Mouse (Mus musculus): ENCODE measurements at regions not wholly inside any gene's neighbourhood (a gene's known extent, or its start where the extent isn't known, plus 50 kb on each side); places are given as distances from the start of the nearest gene placed in this dataset.

DNA sequence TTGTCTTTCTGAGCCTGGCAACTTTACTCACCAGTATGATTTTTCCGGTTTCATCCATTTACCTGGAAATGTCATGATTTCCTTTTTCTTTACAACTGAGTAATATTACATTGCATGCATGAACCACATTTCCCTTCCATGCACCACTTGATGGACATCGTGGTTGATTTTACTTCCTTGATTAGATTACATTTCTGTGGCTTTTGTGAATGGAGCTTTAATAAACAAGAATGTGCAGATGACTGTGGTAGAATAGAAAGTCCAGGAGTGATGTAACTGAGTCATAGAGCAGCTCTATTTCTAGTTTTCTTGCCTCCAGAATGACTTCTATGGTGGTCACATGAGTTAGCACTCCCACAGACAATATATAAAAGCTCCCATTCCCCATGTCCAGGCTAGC, 75.2 kb downstream of the Chst2 start:
- DNase-seq (ENCODE audit: low read depth), result no peak

DNA sequence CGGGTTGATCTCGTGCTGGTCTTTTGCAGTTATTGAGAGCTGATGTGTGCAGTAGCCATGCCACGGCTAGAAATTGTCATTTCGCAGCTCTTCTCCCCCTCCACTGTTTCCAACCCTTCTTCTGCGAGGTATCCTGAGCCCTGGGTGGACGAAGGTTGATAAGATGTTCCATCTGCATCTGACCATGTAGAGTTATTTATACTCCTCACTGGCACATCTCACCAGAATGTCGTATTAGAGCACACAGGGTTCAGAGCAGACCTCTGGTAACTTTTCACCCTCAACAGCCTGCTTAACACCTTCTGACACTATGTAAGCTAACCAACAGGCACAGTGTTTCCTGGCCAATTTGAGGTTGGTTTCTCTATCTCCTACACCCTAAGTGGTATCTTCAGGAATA, 76.4 kb downstream of the Chst2 start:
- no peak for DNase-seq (ENCODE audit: low read depth)

DNA sequence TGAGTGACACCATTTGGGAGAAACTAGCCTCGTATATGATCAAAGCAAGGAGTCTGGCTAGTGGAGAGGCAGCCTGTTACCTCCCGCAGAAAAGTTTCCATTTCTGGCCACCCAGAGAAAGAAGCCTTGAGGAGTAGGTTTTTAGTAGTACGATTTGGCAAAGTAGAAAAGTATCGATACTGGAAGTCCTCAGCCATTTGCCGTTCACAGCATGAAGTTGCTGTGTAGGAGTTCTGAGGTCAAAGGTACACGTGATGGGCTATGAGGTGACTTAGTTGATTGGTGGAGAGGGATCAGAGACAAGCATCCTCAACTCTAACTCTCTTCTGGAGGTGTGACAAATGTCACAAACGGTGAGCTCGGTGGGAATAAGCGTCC, 77.5 kb downstream of the Chst2 start:
- DNase-seq (ENCODE audit: low read depth), result no peak

DNA sequence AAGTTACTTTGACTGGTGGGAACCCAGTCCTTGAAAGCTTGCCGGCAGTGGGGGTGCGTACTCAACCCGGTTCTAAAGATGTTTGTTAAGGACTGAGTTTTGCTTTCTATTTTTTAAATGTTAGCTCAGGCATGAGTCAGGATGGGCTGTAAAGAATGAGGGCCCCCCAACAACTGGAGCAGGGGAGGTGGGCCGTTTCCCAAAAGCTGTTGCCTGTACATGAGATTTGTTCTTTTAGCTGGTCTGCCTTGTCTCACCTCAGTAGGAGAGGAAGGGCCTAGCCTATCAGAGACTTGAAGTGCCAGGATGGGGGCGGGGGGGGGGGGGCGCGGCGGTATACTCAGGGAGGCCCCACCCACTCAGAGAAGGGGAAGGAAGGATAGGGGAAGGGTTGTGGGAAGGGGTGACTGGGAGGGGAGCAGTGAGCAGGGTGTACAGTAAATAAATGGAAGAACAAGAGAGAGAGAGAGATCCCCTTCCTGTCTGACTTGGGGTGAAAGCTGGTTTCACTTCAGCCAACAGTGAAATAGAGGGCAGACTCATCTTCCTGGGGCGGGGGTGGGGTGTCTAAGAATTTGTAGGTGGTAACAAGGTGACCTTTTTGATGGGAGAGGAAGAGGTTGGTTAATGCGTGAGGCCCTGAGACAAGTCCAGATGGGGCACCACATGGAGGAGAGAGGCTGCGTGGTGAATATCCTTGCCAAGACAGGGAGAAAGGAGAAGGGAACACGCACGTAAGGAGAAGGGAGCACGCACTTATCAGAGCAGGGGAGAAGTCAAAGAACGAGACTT, 78.1 kb downstream of the Chst2 start:
- peak; percentile 67 for DNase-seq (ENCODE audit: low read depth)

DNA sequence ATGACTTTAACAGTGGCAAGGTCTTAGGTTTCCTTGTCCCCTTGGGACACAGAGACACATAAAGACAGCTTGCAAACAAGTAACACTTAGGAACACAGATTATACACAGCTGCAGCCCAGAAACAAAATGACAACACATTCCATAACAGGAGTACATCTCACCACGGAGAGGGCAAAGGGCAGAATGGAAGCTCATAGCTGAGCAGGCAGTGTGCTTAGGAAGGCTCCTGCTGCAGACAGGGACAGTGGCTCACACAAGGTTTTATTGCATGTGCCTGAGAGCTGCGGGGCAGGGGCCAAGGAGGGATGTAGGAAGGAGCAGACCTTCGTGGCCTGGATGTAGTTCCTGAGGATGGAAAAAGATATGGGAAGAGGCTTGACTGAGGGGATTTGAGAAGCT, 78.8 kb downstream of the Chst2 start:
- no peak for DNase-seq (ENCODE audit: low read depth)

DNA sequence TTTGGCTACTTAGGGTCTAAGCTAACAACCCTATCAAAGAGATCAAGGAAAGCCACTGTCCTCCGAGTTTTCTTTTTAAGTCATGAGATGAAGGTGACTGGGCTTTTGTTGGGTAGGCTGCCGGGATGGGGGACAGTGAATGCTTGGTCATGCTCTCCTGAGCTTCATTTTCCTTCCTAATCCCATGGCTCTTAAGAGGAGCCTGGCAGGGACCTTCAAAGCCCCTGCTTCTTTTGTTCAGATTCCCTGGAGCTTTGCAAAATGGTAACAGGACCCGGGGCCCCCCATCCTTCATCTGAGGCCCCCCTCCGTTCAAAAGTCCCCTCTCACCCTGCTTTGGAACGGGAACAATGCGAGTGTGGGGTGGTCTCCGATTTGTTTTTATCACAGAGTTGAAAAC, 82.9 kb downstream of the Chst2 start:
- no peak for DNase-seq (ENCODE audit: low read depth)

DNA sequence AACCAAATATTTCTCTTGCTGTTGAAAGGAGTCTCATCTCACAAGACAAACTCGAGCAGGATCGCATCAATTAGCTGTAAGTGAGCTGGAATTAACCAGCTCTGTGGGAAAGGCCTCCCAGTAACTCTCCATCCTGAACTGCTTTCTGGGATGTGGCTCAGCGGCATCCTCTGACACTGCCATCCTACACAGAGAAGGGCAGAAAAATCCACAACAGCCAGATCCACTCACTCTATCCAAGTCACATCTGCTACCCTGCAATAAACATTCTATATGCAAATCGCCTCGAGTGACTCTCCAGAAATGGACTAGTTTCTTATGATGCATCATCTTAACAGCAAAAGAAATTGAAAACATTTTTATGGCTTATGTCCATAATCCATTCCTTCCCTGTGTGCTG, 83.6 kb downstream of the Chst2 start:
- no peak for DNase-seq (ENCODE audit: low read depth)

DNA sequence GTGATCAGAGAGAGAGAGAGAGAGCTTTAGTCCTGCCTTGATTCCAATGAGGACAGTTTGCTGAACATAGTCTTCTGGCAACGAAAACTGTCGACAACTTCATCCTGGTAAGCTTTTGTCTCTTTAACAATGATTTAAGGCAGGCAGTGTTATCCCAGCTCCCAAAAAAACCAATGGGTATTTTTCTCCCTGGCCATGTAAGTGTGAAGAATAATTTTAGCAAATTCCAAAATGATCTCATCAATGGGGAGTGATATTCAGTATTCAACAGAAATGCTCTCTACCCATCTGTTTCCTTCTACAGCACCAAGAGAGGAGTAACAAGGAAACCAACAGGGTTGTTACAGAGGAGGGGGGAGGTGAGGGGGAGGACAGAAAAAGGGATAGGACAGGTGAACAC, 84.5 kb downstream of the Chst2 start:
- no peak for DNase-seq (ENCODE audit: low read depth)

DNA sequence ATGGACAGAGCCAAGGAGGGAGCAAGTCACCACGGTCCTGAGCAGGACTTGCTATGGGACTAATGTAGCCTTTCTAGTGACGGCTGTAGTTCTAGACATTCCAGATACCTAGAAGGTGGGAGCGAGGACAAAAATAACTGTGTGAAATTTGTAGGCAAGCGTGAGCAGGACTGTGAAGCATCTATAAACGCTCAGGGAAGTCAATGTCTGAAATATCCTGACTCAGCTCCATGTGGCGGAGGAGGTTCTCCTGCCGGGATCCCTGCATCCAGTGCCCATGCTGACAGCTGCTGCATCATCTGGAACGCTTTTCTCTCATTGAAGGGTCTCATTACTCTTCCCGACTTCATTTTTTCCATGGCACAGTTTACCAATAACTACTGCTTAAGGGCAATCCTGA, 87.6 kb downstream of the Chst2 start:
- no peak for DNase-seq (ENCODE audit: low read depth)

DNA sequence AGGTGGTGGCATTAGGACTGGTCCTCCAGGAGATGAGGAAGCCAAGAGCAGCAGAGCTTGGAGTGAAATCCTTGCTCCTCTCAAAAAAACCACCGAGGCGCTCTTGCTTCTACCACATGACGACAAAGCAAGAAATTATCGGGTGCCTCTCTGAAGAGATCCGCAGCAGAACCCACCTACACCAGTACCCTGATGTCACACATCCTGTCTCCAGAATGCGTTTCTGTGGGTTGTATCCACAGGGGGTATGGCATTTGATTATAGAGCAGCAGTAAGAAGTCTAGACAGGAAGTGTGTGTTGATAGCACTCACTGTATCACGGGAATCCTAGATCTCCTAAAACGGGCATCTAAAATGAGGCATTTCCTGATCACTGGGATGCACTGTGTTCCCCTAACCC, 89.8 kb downstream of the Chst2 start:
- DNase-seq (ENCODE audit: low read depth), result peak; percentile 77

DNA sequence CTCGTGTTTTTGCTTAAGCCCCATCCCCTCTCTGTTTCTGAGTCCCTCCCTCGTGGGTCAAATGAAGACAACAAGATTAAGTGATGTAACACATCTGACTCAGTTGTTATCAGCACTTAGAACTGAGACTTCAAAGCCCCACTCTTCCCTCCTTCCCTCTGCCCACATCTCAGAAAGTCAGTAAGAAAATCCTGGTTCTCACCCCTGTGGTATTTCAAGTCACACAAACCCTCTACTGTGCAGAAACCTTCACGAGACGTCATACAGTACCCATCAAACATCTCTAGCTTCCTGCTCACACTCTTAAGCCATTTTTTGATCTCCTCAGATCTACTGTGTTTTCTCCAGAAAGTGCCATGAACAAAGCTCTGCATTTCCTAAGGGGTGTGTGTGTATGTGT, 91.4 kb downstream of the Chst2 start:
- DNase-seq (ENCODE audit: low read depth), result peak; percentile 81

DNA sequence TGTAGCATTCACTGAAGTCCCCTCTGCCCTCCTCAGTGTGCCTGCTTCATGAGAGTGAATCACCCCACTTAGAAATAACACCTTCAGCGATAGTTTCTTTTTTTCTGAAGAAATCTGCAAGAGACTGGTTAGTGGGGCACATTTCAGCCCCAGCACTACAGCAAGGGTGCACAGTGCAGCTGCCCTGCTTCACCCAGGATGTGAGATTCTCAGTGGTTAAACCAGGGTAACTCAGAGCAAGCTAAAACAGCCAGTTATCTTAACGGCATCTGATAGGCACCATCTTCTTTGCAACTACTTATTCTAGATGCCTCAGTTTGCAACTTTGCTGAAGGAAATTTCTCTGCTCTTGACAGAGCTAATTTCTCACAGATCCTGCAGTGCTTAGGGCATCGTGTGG, 94.9 kb downstream of the Chst2 start:
- DNase-seq (ENCODE audit: low read depth), result no peak

DNA sequence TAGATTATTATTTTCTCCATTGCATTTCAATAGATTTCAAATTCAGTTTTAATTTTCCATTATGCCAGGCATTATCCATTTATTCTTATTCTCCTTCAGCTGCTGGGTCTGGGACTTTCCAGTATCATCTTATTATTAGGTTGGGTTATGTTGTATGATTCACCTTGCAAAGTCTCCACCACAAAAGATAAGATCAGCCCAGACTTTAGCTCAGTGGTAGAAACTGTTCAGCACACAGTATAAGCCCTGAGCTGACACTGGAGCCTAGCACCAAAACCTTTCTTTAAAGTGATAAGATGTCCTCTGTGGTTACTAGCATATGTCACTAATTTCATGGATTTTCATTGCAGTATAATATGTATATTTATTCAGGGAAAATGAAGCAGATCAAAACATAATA, 117.5 kb downstream of the Chst2 start:
- no peak for DNase-seq (ENCODE audit: low read depth)

DNA sequence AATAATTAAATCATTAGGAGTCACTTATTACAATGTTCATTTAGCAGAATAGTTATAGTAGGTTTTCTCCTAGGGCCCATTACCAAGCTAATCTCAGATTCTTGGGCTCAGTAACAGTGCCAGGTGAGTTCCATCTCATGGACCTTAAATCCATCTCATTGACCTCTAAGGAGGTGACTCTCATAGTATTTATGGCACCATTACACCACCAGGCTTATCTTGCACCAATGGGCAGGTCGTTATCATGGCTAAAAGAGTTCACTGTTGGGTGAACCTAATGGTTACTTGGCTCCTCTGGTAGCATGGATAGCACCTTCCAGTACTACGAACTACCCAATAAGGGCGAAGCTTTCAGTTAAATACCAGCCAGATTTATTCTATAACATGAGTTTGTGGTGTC, 123.5 kb downstream of the Chst2 start:
- DNase-seq (ENCODE audit: low read depth), result no peak

DNA sequence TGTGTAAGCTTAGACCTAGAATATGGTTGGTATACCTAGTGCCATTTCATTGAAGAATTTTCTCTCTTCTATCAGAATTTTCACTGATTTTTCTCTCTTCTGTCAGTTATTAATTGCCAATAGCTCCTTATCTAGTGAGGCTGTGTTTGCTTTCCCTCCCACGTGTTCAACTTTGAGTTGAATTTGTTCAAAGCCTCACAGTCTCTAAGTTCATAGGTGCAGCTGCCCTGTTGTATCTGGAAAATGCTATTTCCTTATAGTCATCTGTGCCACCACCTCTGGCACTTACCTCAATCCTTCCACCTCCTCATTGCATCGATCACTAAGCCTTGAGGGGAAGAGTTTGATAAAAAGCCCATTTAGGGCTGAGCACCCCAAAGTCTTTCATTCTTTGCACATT, 124.0 kb downstream of the Chst2 start:
- DNase-seq (ENCODE audit: low read depth), result no peak

All from naive thymus-derived CD4-positive, alpha-beta T cell, adult 2 months (primary cell).